Mouse (Mus musculus) mouse trophoblast stem cell (cell line): Measurements from ENCODE around the gene Olfr437.
"Not testable (repeated sequence)": the region's sequence is repeated elsewhere in the genome, so short reads cannot be mapped to it uniquely, and the experiment has no call there.

Experiments used
- in situ Hi-C, 2 experiments: fragments of 300-500 bp; cut with MseI, MboI; formaldehyde crosslinking; loops; 2 replicates in 1 of 2; 3 replicates in 1 of 2; pipeline ENCODE4 v1.15.1; 2025

The Olfr437 gene

DNA sequence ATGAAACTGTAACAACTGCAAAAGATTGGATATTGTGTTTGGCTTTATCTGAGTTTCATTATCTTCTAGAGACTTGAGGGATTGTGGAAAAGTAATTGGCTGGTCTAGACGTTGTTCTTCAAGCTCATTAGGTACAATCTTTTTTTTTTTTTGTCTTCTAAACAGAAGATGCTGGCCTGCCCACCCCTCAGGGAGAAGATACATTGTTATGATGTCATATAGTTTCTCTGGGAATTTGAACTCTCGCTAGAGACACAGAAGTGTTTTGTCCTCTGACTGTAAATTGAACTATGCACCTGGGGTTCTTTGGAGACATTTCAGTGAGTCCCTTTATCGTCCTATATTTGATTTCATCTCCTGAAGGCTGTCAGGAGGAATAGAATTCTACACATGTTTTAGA, at the start of gene Olfr437:
Gene Olfr437, plus strand, starts transcription at position 301 of the 400 bp plus-strand sequence.
- in situ Hi-C loops: no loop called here

DNA sequence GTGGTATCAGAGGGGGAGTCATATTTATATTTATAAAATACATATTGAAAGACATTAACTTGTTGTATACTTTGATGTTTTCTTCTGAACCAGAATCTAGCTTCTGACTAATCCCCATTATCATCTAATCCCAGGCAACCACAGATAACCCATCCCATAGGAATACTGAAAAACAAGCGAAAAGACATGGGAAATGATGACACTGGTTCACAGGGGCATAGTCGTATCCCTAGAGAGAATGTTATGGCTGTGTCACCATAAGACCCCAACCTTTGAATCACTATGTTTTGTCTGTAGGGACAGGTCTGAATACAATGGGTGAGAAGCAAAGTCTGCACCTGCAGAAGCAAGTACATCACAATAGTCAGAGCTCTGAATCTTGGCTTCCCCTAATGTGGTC, 16.8 kb upstream of the Olfr437 start, which contains the start of gene Olfr237-ps1:
Gene Olfr237-ps1, plus strand, starts transcription at position 301 of the 400 bp plus-strand sequence.
- in situ Hi-C loops: not testable (repeated sequence)

DNA sequence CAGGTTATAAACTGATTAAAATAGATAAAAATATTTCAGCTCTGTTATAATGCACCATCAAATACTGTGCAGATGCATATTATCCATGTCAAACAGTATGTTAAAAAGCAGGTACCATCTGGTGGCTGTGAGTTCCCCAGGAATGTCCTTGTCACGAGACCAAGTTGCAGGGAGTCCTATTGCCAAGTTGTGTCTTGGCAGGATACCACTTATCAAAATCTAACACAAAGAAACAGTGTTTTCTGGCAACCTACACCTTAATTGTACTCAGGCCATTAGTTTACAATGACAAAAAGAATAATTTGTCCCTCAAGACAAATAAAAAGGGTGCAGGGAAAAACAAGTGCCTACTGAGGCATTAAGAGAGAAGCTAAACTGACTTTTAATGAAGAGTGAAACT, 3.6 kb upstream of the Olfr437 start:
- in situ Hi-C loops: no loop called here

DNA sequence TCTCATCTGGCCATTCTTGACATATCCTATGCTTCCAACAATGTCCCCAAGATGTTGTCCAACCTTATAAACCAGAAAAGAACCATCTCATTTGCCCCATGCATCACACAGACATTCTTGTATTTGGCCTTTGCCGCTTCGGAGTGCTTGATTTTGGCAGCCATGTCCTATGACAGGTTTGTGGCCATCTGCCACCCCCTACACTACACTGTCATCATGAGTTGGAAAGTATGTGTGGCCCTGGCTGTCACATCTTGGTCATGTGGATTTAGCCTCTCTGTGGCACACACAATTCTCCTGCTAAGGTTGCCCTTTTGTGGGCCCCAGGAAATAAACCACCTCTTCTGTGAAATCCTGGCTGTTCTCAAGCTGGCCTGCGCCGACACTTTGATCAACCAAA, 4.2 kb downstream of the Olfr437 start:
- in situ Hi-C loops: no loop called here

DNA sequence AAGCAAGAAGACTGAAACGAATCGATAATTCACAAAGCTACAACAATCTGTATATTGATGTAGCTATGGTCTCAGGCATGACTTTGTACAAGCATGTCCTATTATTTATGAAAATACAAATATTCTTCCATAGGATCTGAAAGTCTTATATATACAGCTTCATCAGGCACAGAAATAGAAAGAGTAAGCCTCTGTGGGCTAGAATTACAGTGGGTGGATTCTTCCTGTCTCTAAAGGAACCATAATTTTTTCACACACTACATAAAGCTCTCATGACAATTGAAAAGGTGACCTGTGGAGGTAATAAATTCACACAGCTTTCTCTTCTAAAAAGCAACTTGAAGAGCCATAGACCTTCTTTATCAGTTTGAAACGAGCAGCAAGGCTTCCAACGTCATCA, 8.8 kb downstream of the Olfr437 start, which contains the start of gene Olfr13:
Gene Olfr13, plus strand, starts transcription at position 301 of the 400 bp plus-strand sequence.
- in situ Hi-C loops: no loop called here

DNA sequence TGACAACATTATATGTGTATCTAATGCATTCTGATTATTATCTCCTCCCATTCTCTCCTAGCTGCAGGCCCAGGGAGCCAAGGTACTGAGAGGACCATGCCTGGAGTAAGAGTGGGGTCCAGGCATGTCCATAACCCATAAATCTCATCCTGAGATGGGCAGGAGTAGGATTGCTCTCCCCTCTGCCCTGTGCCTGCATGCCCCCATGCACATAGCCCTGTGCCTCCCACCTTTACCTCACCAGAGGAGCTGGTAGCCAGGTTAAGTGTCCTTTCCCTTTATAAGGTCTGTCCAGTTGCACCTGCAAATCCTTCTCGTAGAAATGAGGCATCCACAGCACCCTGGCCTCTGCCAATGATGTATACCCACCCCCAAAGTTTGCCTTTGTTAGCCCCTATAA, 15.0 kb downstream of the Olfr437 start:
- in situ Hi-C loops: no loop called here

DNA sequence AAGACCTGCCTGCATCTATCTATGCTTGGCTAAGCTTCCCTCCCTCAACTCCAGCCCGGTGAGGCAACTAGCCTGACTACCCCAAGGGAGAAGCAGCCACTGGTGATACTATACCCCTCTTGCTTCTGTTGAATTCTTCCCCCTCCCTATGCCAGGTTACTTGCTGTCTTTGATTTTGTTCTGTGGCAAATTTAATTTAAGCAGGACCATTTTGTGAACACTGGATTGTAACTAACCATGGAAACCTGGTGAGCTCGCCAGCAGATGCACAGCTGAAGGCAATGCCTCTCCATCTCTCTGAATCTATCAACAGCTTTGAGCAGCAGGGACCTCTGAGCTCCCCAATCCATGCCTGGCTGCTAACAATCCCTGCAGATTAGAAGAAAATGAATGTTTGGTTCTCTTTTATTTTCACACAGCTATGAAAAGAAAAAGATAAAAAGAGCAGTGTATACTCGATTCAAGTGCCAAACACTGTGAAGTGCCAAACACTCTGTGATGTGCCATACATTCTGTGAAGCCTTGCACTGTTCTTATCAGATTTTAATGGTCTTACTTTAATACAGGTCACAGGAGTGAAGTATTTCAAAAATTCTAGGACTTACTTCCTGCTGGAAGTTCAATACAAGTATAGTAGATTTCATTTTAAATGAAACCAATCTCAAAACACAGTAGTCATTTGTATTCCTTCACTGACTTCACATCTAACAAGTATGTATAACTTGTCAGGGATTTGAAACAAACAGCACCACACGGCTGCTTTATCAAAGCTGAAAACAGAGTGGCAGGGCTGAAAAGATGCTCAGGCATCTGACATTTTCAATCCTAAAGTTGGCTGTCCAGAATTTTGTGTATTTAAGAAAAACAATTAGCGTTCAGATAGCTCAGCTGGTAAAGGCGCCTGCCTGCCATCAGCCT, 15.8 kb downstream of the Olfr437 start:
- in situ Hi-C loops: no loop called here

DNA sequence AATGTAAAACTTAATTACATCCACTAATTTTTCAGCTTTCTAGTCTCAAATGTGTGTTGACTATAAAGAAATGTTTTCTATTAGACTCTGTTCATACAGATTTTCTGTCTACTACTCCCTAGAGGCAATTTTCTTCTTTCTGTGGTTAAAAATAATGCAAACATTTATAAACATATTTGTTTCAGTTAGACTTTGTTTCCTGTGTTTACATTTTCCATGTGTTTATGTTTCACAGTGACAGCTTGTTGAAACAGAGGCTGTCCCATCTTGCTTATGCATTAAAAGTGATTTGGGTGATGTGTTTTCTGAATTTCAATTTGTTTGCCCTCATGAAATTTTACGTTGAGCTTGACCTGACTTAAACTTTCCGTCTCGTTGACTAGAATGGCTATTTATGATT, 27.9 kb downstream of the Olfr437 start:
- in situ Hi-C loops: no loop called here

DNA sequence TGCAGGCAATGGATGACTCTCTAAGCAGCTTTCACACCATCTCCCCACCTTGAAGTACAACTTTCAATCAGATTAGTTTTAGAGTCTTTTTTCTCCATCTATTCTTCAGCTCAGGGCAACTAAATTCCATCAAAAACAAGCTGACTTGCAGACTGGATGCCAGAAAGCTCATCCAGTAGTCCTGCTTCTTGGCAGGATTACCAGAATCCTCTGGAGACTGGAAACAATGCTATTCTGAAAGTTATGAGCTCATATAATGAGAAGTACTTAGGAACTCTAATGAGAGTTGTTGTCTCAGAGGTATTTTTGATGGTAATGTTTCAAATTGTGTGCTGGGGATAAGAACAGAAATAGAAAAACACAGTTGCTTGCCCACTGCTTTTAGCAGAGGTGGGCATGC, 33.7 kb downstream of the Olfr437 start, which contains the start of gene Olfr435:
Gene Olfr435, plus strand, starts transcription at position 366 of the 400 bp plus-strand sequence.
- in situ Hi-C loops: no loop called here

DNA sequence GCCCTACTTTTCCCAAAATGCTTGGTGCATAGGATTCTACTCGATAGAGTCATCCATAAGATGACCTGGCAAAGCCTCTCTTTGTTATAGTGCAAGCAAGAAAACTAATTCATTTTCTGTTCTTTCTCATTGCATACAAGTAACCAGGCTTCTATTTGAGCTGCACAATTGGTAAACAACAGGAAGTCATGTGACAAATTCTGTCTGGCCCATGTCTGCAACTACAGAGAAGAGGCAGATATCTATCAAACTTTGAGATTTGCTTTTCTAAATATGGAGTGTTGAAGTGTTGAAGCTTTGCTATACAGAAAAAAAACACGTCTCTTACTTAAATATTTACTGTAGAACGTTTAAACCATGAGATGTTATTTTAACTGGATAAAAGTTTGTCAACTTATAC, 35.0 kb downstream of the Olfr437 start:
- in situ Hi-C loops: no loop called here

DNA sequence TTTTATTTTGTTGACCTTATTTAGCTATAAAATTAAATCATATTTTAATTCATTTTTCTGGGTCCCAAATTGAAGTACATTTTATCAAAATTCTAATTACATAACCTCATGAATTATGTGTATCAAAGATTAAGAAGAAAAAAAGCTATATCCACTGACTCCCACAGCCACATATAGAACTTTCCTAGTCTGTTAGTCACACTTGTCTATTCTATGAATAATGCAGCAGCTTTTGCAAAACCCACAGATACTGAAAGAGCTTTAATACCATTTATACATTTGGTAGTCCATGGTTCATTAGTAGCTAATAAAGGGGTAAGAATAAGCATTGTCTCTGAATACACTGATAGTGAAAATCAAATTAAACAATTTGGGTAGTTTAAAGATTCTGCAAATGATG, 39.7 kb downstream of the Olfr437 start:
- in situ Hi-C loops: no loop called here

DNA sequence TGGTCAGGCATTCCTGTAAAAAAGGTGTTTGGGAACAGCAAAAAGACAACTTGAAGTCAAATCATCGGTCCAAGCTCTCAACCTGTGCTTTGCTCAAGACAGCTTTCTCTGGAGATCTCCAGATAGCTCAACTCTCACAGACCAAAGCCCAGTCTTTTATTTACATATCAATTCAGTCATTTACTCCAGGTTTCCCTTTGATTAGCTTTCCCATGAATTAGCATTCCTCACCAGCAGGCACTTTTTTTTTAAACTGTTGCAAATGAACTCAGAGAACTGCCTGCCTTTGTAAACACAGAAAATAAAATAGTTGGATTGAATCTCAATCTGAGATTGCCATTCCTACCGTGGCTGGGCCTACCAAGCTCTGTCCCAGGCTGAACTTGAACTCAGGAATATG, 42.3 kb downstream of the Olfr437 start:
- in situ Hi-C loops: no loop called here

DNA sequence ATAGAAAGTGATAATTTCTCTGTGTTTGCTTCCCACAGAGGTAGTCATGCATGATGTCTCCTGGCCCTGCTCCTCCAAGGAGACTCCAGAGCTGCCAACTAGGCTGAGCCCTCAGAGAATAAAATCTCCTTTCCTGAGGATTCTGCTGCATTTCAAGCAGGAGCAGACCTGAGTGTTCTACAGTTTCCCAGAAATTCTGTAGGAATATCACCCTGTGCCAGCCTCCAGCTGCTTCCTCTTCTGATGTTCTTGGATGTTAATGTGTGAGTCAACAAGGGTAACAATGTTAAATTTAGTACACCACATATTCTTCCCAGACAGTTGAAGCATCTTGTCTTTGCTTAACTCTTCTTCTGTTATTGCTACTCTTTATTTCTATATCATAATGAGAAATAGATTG, 49.8 kb downstream of the Olfr437 start, which contains the start of gene Olfr434:
Gene Olfr434, plus strand, starts transcription at position 149 of the 400 bp plus-strand sequence.
- in situ Hi-C loops: not testable (repeated sequence)
